Mouse (Mus musculus): ENCODE results near the gene Ikzf1. TPM values are rescaled to one million over a fixed set of nuclear protein-coding genes. Genes with fewer than 3 reads are reported as not detected.

Ikzf1 gene
- polyA plus RNA-seq, 1 experiment, result 6.6 TPM

- peaks cover 4% of the 10 kb centered on the region for H3K4me1 ChIP-seq (ENCODE audit: control insufficient read depth)
- peaks cover 2% of the 10 kb centered on the region; the same call in 1 of the 2 replicates for H3K27me3 ChIP-seq (ENCODE audit: control insufficient read depth)
- TF ChIP-seq TAL1 (IDR thresholded peaks at IDR 0.05; ENCODE audit: low read length) (no peak), GATA1 (IDR thresholded peaks at IDR 0.05; ENCODE audit: low read length) (no peak)
- H3K4me3 ChIP-seq (replicated peaks), result no peak overlapping the region
- peaks cover 91% of the 10 kb centered on the region for H3K36me3 ChIP-seq (ENCODE audit: control insufficient read depth)
- H3K9me3 ChIP-seq (ENCODE audit: control insufficient read depth, low read length), result no peaks in the 10 kb centered on the region
Observed at GRCm38 (mm10) chr11:11765414-11765813, 80.6 kb downstream of the Ikzf1 start.

- H3K4me3 ChIP-seq (replicated peaks), result no peak overlapping the region
- peaks cover 5% of the 10 kb centered on the region for H3K4me1 ChIP-seq (ENCODE audit: control insufficient read depth)
- no peak for TF ChIP-seq GATA1 (IDR thresholded peaks at IDR 0.05; ENCODE audit: low read length)
- no peak for TF ChIP-seq TAL1 (IDR thresholded peaks at IDR 0.05; ENCODE audit: low read length)
- no peaks in the 10 kb centered on the region for H3K9me3 ChIP-seq (ENCODE audit: control insufficient read depth, low read length)
- peaks cover 2% of the 10 kb centered on the region; the same call in 1 of the 2 replicates for H3K27me3 ChIP-seq (ENCODE audit: control insufficient read depth)
- H3K36me3 ChIP-seq (ENCODE audit: control insufficient read depth), result peaks cover 91% of the 10 kb centered on the region
Observed at GRCm38 (mm10) chr11:11766105-11766504, 81.3 kb downstream of the Ikzf1 start.

- H3K27me3 ChIP-seq (ENCODE audit: control insufficient read depth), result peaks cover 2% of the 10 kb centered on the region; the same call in 1 of the 2 replicates
- TF ChIP-seq TAL1 (IDR thresholded peaks at IDR 0.05; ENCODE audit: low read length), result no peak
- no peak for TF ChIP-seq GATA1 (IDR thresholded peaks at IDR 0.05; ENCODE audit: low read length)
- peaks cover 6% of the 10 kb centered on the region for H3K4me1 ChIP-seq (ENCODE audit: control insufficient read depth)
- no peak overlapping the region for H3K4me3 ChIP-seq (replicated peaks)
- H3K9me3 ChIP-seq (ENCODE audit: control insufficient read depth, low read length), result no peaks in the 10 kb centered on the region
- peaks cover 91% of the 10 kb centered on the region for H3K36me3 ChIP-seq (ENCODE audit: control insufficient read depth)
Observed at GRCm38 (mm10) chr11:11766736-11767135, 81.9 kb downstream of the Ikzf1 start.

GRCm38 (mm10) chr11:11768057-11768456 lies 83.3 kb downstream of the Ikzf1 start:
- H3K4me1 ChIP-seq (ENCODE audit: control insufficient read depth), result peaks cover 10% of the 10 kb centered on the region
- no peak for TF ChIP-seq TAL1 (IDR thresholded peaks at IDR 0.05; ENCODE audit: low read length)
- H3K36me3 ChIP-seq (ENCODE audit: control insufficient read depth), result peaks cover 93% of the 10 kb centered on the region
- H3K27me3 ChIP-seq (ENCODE audit: control insufficient read depth), result peaks cover 2% of the 10 kb centered on the region; the same call in 1 of the 2 replicates
- H3K4me3 ChIP-seq (replicated peaks), result no peak overlapping the region
- no peaks in the 10 kb centered on the region for H3K9me3 ChIP-seq (ENCODE audit: control insufficient read depth, low read length)

- peaks cover 2% of the 10 kb centered on the region; the same call in 1 of the 2 replicates for H3K27me3 ChIP-seq (ENCODE audit: control insufficient read depth)
- peaks cover 10% of the 10 kb centered on the region for H3K4me1 ChIP-seq (ENCODE audit: control insufficient read depth)
- peaks cover 89% of the 10 kb centered on the region for H3K36me3 ChIP-seq (ENCODE audit: control insufficient read depth)
- TF ChIP-seq TAL1 (IDR thresholded peaks at IDR 0.05; ENCODE audit: low read length) (no peak), GATA1 (IDR thresholded peaks at IDR 0.05; ENCODE audit: low read length) (no peak)
- no peak overlapping the region for H3K4me3 ChIP-seq (replicated peaks)
- no peaks in the 10 kb centered on the region for H3K9me3 ChIP-seq (ENCODE audit: control insufficient read depth, low read length)
Observed at GRCm38 (mm10) chr11:11769281-11769680, 84.5 kb downstream of the Ikzf1 start.

GRCm38 (mm10) chr11:11770691-11771090 lies 85.9 kb downstream of the Ikzf1 start:
- peaks cover 83% of the 10 kb centered on the region for H3K36me3 ChIP-seq (ENCODE audit: control insufficient read depth)
- no peak for TF ChIP-seq TAL1 (IDR thresholded peaks at IDR 0.05; ENCODE audit: low read length)
- TF ChIP-seq GATA1 (IDR thresholded peaks at IDR 0.05; ENCODE audit: low read length), result no peak
- H3K4me3 ChIP-seq (replicated peaks), result no peak overlapping the region
- no peaks in the 10 kb centered on the region for H3K9me3 ChIP-seq (ENCODE audit: control insufficient read depth, low read length)
- peaks cover 10% of the 10 kb centered on the region for H3K4me1 ChIP-seq (ENCODE audit: control insufficient read depth)
- H3K27me3 ChIP-seq (ENCODE audit: control insufficient read depth), result peaks cover 2% of the 10 kb centered on the region; the same call in 1 of the 2 replicates

- no peaks in the 10 kb centered on the region for H3K9me3 ChIP-seq (ENCODE audit: control insufficient read depth, low read length)
- no peak overlapping the region for H3K4me3 ChIP-seq (replicated peaks)
- H3K4me1 ChIP-seq (ENCODE audit: control insufficient read depth), result peaks cover 10% of the 10 kb centered on the region
- TF ChIP-seq GATA1 (IDR thresholded peaks at IDR 0.05; ENCODE audit: low read length), result no peak
- TF ChIP-seq TAL1 (IDR thresholded peaks at IDR 0.05; ENCODE audit: low read length), result no peak
- H3K36me3 ChIP-seq (ENCODE audit: control insufficient read depth), result peaks cover 68% of the 10 kb centered on the region
- H3K27me3 ChIP-seq (ENCODE audit: control insufficient read depth), result peaks cover 2% of the 10 kb centered on the region; the same call in 1 of the 2 replicates
Observed at GRCm38 (mm10) chr11:11772196-11772595, 87.4 kb downstream of the Ikzf1 start.

GRCm38 (mm10) chr11:11774384-11774783 lies 89.6 kb downstream of the Ikzf1 start:
- Histone ChIP-seq H3K4me1 (ENCODE audit: control insufficient read depth) (peaks cover 6% of the 10 kb centered on the region), H3K36me3 (ENCODE audit: control insufficient read depth) (peaks cover 48% of the 10 kb centered on the region), H3K9me3 (ENCODE audit: control insufficient read depth, low read length) (no peaks in the 10 kb centered on the region), H3K4me3 (replicated peaks) (no peak overlapping the region), H3K27me3 (ENCODE audit: control insufficient read depth) (no peaks in the 10 kb centered on the region)
- TF ChIP-seq TAL1 (IDR thresholded peaks at IDR 0.05; ENCODE audit: low read length), result no peak
- TF ChIP-seq GATA1 (IDR thresholded peaks at IDR 0.05; ENCODE audit: low read length), result no peak

- H3K36me3 ChIP-seq (ENCODE audit: control insufficient read depth), result peaks cover 43% of the 10 kb centered on the region
- peaks cover 6% of the 10 kb centered on the region for H3K4me1 ChIP-seq (ENCODE audit: control insufficient read depth)
- H3K9me3 ChIP-seq (ENCODE audit: control insufficient read depth, low read length), result no peaks in the 10 kb centered on the region
- no peak overlapping the region for H3K4me3 ChIP-seq (replicated peaks)
- H3K27me3 ChIP-seq (ENCODE audit: control insufficient read depth), result no peaks in the 10 kb centered on the region
- TF ChIP-seq GATA1 (IDR thresholded peaks at IDR 0.05; ENCODE audit: low read length) (no peak), TAL1 (IDR thresholded peaks at IDR 0.05; ENCODE audit: low read length) (no peak)
Observed at GRCm38 (mm10) chr11:11774893-11775292, 90.1 kb downstream of the Ikzf1 start.

Data from erythroblast, embryonic 14.5 days (primary cell).